Mouse (Mus musculus) heart, embryonic 15.5 days (tissue): ENCODE measurements around the gene Sirt1. TPM values are rescaled to one million over a fixed set of nuclear protein-coding genes. Genes with fewer than 3 reads are reported as not detected.
"Not testable (repeated sequence)": the region's sequence is repeated elsewhere in the genome, so short reads cannot be mapped to it uniquely, and the experiment has no call there.

Experiments used
- ATAC-seq: fragments of 200-750 bp; cut with Nextera tagmentation; replicated peaks from 2 replicates; pipeline ENCODE4 v1.8.0; 2017; ENCODE audit warnings: low read depth, moderate TSS enrichment; ENCODE audit not compliant: insufficient number of reproducible peaks, insufficient read depth, low FRiP score
- H3K27ac ChIP-seq: fragments of 300-500 bp; sonication (generic); 2 replicates; pipeline ENCODE4 v1.5.1; 2015; ENCODE audit warnings: mild to moderate bottlenecking, inconsistent platforms
- H3K27me3 ChIP-seq: fragments of 300-500 bp; sonication (generic); 2 replicates; pipeline ENCODE4 v1.6.1; 2015; ENCODE audit warnings: inconsistent platforms
- H3K36me3 ChIP-seq: fragments of 300-500 bp; sonication (generic); 2 replicates; pipeline ENCODE4 v1.6.1; 2015; ENCODE audit warnings: mild to moderate bottlenecking, inconsistent platforms
- H3K4me1 ChIP-seq: fragments of 300-500 bp; sonication (generic); replicated peaks from 2 replicates; pipeline ENCODE4 v1.6.1; 2015; ENCODE audit warnings: inconsistent platforms
- H3K4me2 ChIP-seq: fragments of 300-500 bp; sonication (generic); 2 replicates; pipeline ENCODE4 v1.6.1; 2015; ENCODE audit warnings: inconsistent platforms, mild to moderate bottlenecking, moderate library complexity
- H3K4me3 ChIP-seq: fragments of 300-500 bp; sonication (generic); 2 replicates; pipeline ENCODE4 v1.5.1; 2015; ENCODE audit warnings: mild to moderate bottlenecking, inconsistent platforms
- H3K9ac ChIP-seq: fragments of 300-500 bp; sonication (generic); 2 replicates; pipeline ENCODE4 v1.6.1; 2015; ENCODE audit warnings: mild to moderate bottlenecking, inconsistent platforms
- H3K9me3 ChIP-seq: fragments of 300-500 bp; sonication (generic); replicated peaks from 2 replicates; pipeline ENCODE4 v1.6.1; 2016; ENCODE audit warnings: inconsistent platforms
- WGBS: fragments of 180-500 bp; shearing (Covaris S2); methylation state at CpG from one replicate; pipeline ENCODE4 v1.1.7; 2015; ENCODE audit warnings: mixed read lengths; 5-methylcytosine and 5-hydroxymethylcytosine counted together
- polyA plus RNA-seq: library from polyadenylated mRNA; unstranded; fragments of >200 nt; fragmentation: Nextera tagmentation; extraction: Ambion mirVana; gene quantifications from 2 replicates; pipeline ENCODE4 v1.2.1, GENCODE M21; 2015

The Sirt1 gene
- polyA plus RNA-seq, 1 experiment from 2014 or later, result 3.6 TPM

GRCm38 (mm10) chr10:63417061-63417460, 35.6 kb upstream of the Sirt1 start:
- no peak overlapping the region for H3K4me2 ChIP-seq
- H3K4me3 ChIP-seq, result no peak overlapping the region
- H3K4me1 ChIP-seq, result no peaks in the 10 kb centered on the region
- ATAC-seq, result no peak
- H3K9ac ChIP-seq, result no peak overlapping the region
- no peak overlapping the region for H3K27ac ChIP-seq
- WGBS, result 40% methylated on average over 5 of the region's 5 CpGs
- no peaks in the 10 kb centered on the region for H3K27me3 ChIP-seq
- H3K36me3 ChIP-seq, result no peaks in the 10 kb centered on the region
- H3K9me3 ChIP-seq, result no peaks in the 10 kb centered on the region

GRCm38 (mm10) chr10:63415850-63416249, 34.3 kb upstream of the Sirt1 start:
- 53% methylated on average over 7 of the region's 7 CpGs for WGBS
- no peak overlapping the region; the same call in 1 of the 2 replicates for H3K4me3 ChIP-seq

GRCm38 (mm10) chr10:63415287-63415686, 33.8 kb upstream of the Sirt1 start:
- Histone ChIP-seq H3K9me3 (no peaks in the 10 kb centered on the region), H3K27me3 (no peaks in the 10 kb centered on the region), H3K4me3 (no peak overlapping the region), H3K4me2 (no peak overlapping the region), H3K27ac (no peak overlapping the region), H3K4me1 (no peaks in the 10 kb centered on the region), H3K9ac (no peak overlapping the region), H3K36me3 (no peaks in the 10 kb centered on the region)
- no peak for ATAC-seq
- WGBS, result 75% methylated on average over 7 of the region's 7 CpGs

More at GRCm38 (mm10) chr10:63415850-63416249, 34.3 kb upstream of the Sirt1 start:
- Histone ChIP-seq H3K4me2 (peak overlapping the region; percentile 23), H3K27me3 (no peaks in the 10 kb centered on the region), H3K36me3 (no peaks in the 10 kb centered on the region), H3K4me1 (no peaks in the 10 kb centered on the region), H3K9ac (no peak overlapping the region), H3K27ac (no peak overlapping the region), H3K9me3 (no peaks in the 10 kb centered on the region)
- ATAC-seq, result no peak

- Histone ChIP-seq H3K27ac (no peak overlapping the region), H3K9me3 (no peaks in the 10 kb centered on the region), H3K9ac (no peak overlapping the region), H3K4me3 (no peak overlapping the region), H3K27me3 (no peaks in the 10 kb centered on the region), H3K36me3 (no peaks in the 10 kb centered on the region), H3K4me2 (no peak overlapping the region), H3K4me1 (no peaks in the 10 kb centered on the region)
- WGBS, result 86% methylated on average over 17 of the region's 17 CpGs
- ATAC-seq, result no peak
Measured at GRCm38 (mm10) chr10:63412756-63413155, 31.3 kb upstream of the Sirt1 start.

GRCm38 (mm10) chr10:63411674-63412073, 30.2 kb upstream of the Sirt1 start:
- H3K9ac ChIP-seq, H3K36me3 ChIP-seq, H3K4me3 ChIP-seq, H3K27me3 ChIP-seq, H3K4me2 ChIP-seq, H3K9me3 ChIP-seq, H3K4me1 ChIP-seq, ATAC-seq, H3K27ac ChIP-seq: not testable (repeated sequence)
- 87% methylated on average over 6 of the region's 7 CpGs for WGBS

- H3K27ac ChIP-seq, result no peak overlapping the region
- H3K4me1 ChIP-seq, result no peaks in the 10 kb centered on the region
- WGBS, result 67% methylated on average over 16 of the region's 16 CpGs
- H3K9me3 ChIP-seq, result no peaks in the 10 kb centered on the region
- H3K4me2 ChIP-seq, result no peak overlapping the region
- H3K36me3 ChIP-seq, result no peaks in the 10 kb centered on the region
- no peak for ATAC-seq
- no peak overlapping the region for H3K4me3 ChIP-seq
- H3K9ac ChIP-seq, result no peak overlapping the region
- no peaks in the 10 kb centered on the region for H3K27me3 ChIP-seq
Measured at GRCm38 (mm10) chr10:63410162-63410956, 28.9 kb upstream of the Sirt1 start.

- Histone ChIP-seq H3K9me3 (no peaks in the 10 kb centered on the region), H3K27ac (no peak overlapping the region), H3K4me1 (no peaks in the 10 kb centered on the region), H3K9ac (no peak overlapping the region), H3K4me2 (no peak overlapping the region), H3K36me3 (no peaks in the 10 kb centered on the region), H3K27me3 (no peaks in the 10 kb centered on the region), H3K4me3 (no peak overlapping the region)
- ATAC-seq, result no peak
- 87% methylated on average over 2 of the region's 2 CpGs for WGBS
Measured at GRCm38 (mm10) chr10:63403636-63404035, 22.1 kb upstream of the Sirt1 start.

GRCm38 (mm10) chr10:63402731-63403504, 21.4 kb upstream of the Sirt1 start:
- Histone ChIP-seq H3K9me3 (no peaks in the 10 kb centered on the region), H3K36me3 (no peaks in the 10 kb centered on the region), H3K4me2 (no peak overlapping the region), H3K4me3 (no peak overlapping the region), H3K9ac (no peak overlapping the region), H3K27ac (no peak overlapping the region), H3K27me3 (no peaks in the 10 kb centered on the region), H3K4me1 (no peaks in the 10 kb centered on the region)
- ATAC-seq, result no peak
- 87% methylated on average over 5 of the region's 5 CpGs for WGBS

GRCm38 (mm10) chr10:63396963-63397362, 15.5 kb upstream of the Sirt1 start:
- H3K9ac ChIP-seq, result no peak overlapping the region
- H3K27ac ChIP-seq, result no peak overlapping the region
- H3K4me2 ChIP-seq, result no peak overlapping the region
- no peaks in the 10 kb centered on the region for H3K27me3 ChIP-seq
- H3K36me3 ChIP-seq, result no peaks in the 10 kb centered on the region
- no peaks in the 10 kb centered on the region for H3K9me3 ChIP-seq
- H3K4me3 ChIP-seq, result no peak overlapping the region
- no peak for ATAC-seq
- H3K4me1 ChIP-seq, result no peaks in the 10 kb centered on the region
- WGBS, result 87% methylated on average over 10 of the region's 10 CpGs

- H3K9me3 ChIP-seq, result no peaks in the 10 kb centered on the region
- peaks cover 4% of the 10 kb centered on the region; the same call in 1 of the 2 replicates for H3K4me1 ChIP-seq
- H3K4me2 ChIP-seq, result no peak overlapping the region
- WGBS, result 76% methylated on average over 4 of the region's 4 CpGs
- no peak overlapping the region for H3K9ac ChIP-seq
- ATAC-seq, result no peak
- no peaks in the 10 kb centered on the region for H3K27me3 ChIP-seq
- H3K27ac ChIP-seq, result no peak overlapping the region
- no peaks in the 10 kb centered on the region for H3K36me3 ChIP-seq
- no peak overlapping the region for H3K4me3 ChIP-seq
Measured at GRCm38 (mm10) chr10:63388948-63389347, 7.4 kb upstream of the Sirt1 start.

- peak overlapping the region; percentile 84 for H3K27ac ChIP-seq
- ATAC-seq, result no peak
- H3K4me3 ChIP-seq, result peak overlapping the region; percentile 70
- H3K4me2 ChIP-seq, result peak overlapping the region; percentile 83
- H3K9me3 ChIP-seq, result no peaks in the 10 kb centered on the region
- H3K27me3 ChIP-seq, result no peaks in the 10 kb centered on the region
- H3K9ac ChIP-seq, result peak overlapping the region; percentile 66
- no peaks in the 10 kb centered on the region for H3K36me3 ChIP-seq
- WGBS, result 1% methylated on average over 10 of the region's 10 CpGs
- peaks cover 4% of the 10 kb centered on the region; the same call in 1 of the 2 replicates for H3K4me1 ChIP-seq
Measured at GRCm38 (mm10) chr10:63386991-63387390, 5.5 kb upstream of the Sirt1 start.
